ENCODE assay signal across 21 mouse cellular contexts in the genomic region with DNA sequence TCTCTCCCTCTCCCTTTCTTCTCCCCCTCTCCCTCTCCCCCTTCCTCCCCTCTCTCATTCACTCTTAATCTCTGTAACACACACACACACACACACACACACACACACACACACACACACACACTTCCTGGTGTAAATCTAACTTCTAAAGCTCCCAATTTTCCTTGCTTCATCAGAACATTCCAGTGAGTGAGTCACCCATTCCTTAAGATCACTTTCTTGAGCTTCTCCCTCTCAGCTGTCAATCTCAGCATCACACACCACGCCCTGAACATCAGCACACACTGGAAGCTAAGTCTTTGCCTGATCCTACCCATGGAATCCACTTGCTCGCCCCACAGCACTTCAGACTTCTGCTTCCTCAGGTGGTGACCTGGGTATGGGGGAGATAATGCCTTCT. TPM values are rescaled to one million over a fixed set of nuclear protein-coding genes. Genes with fewer than 3 reads are reported as not detected.
A peak's percentile ranks its signal among the peaks of the same experiment; 100 is the strongest.
DNase-seq lines count a peak whose midpoint lies in the region; ATAC-seq and TF ChIP-seq lines count a peak whose summit lies in the region.
"Had no signal": no experiment of that assay in that cellular context is flagged by ENCODE, and none has a peak within 500 bp of the region (broad histone marks: within the 10 kb centered on the region; RNA-seq: fewer than 3 reads in every experiment).

No protein-coding gene starts in this region.

- no peak overlapping the region for H3ac ChIP-seq in myocyte (ENCODE audit: control insufficient read depth, insufficient read length)

- in situ Hi-C loops in Patski (cut with MboI; ENCODE audit: low pct_unique_long_range_greater_than_20kb) = no loop called here

- H3K9me3 ChIP-seq in kidney, postnatal 0 days (replicated peaks; ENCODE audit: low read length) = no peaks in the 10 kb centered on the region
- H3K9me3 ChIP-seq: hindbrain, embryonic 10.5 days had no signal

- TF ChIP-seq CTCF in kidney, postnatal 0 days (IDR thresholded peaks at IDR 0.05; ENCODE audit: low read depth) = no peak
- TF ChIP-seq CTCF in Patski (IDR thresholded peaks at IDR 0.05) = no peak

- POLR2A ChIA-PET in Patski (lab: Charles Lee) = interaction anchor here (0.6 kb wide), 1 partner anchor 29 kb away, joined by 3 read pairs; no protein-coding TSS in a partner anchor

- ATAC-seq in CD4-positive, CD25-positive, alpha-beta regulatory T cell, adult 4 months = no peak
- ATAC-seq in kidney, postnatal 0 days (replicated peaks; ENCODE audit: low FRiP score, low read depth) = 0 out of 2 replicates have a peak, but pooled peaks have one; percentile 34
- peak; percentile 26 for ATAC-seq in Patski
- ATAC-seq: forebrain, postnatal 0 days; liver, postnatal 0 days; midbrain, embryonic 16.5 days had no signal

- CTCF ChIA-PET in Patski (lab: Charles Lee) = interaction anchor here (1.1 to 1.4 kb wide), 3 partner anchors 14 to 121 kb away, joined by 3 to 4 read pairs (median 3); no protein-coding TSS in a partner anchor

- TF ChIP-seq POLR2A in myocyte (IDR thresholded peaks at IDR 0.05; ENCODE audit: insufficient read length, low read depth) = no peak

- no peak overlapping the region for H3K4me3 ChIP-seq in kidney, postnatal 0 days (replicated peaks; ENCODE audit: low read depth, low read length)
- H3K4me3 ChIP-seq in myocyte = no peak overlapping the region
- H3K4me3 ChIP-seq: hindbrain, embryonic 10.5 days had no signal

- peaks cover 84% of the 10 kb centered on the region for H3K79me2 ChIP-seq in myocyte (ENCODE audit: control insufficient read depth, insufficient read depth)

- no peak overlapping the region for H3K27ac ChIP-seq in kidney, postnatal 0 days
- H3K27ac ChIP-seq: hindbrain, embryonic 10.5 days; macrophage had no signal

- H3K36me3 ChIP-seq in kidney, postnatal 0 days (ENCODE audit: insufficient read depth, low read length) = no peaks in the 10 kb centered on the region
- H3K36me3 ChIP-seq in myocyte (ENCODE audit: control insufficient read depth, insufficient read depth) = no peaks in the 10 kb centered on the region
- H3K36me3 ChIP-seq: hindbrain, embryonic 10.5 days had no signal

- no peak overlapping the region for H3K9ac ChIP-seq in kidney, postnatal 0 days (ENCODE audit: low read depth, low read length)
- H3K9ac ChIP-seq: forebrain, postnatal 0 days; liver, postnatal 0 days had no signal

- H3K4me1 ChIP-seq in kidney, postnatal 0 days (replicated peaks; ENCODE audit: insufficient read depth, low read length) = peaks cover 29% of the 10 kb centered on the region

- H3K27me3 ChIP-seq in kidney, postnatal 0 days (ENCODE audit: insufficient read depth, low read length) = no peaks in the 10 kb centered on the region
- H3K27me3 ChIP-seq in Patski (no peaks in the 10 kb centered on the region), myocyte (ENCODE audit: control insufficient read depth, insufficient read depth, insufficient read length) (no peaks in the 10 kb centered on the region)

- peak; percentile 27 for DNase-seq in CD4-positive, CD25-positive, alpha-beta regulatory T cell, adult 2 months (ENCODE audit: low read depth, low spot score)
- DNase-seq in kidney, postnatal 0 days (ENCODE audit: low spot score) = peak; percentile 46
- DNase-seq in kidney, postnatal 14 days = no peak
- DNase-seq in Patski (ENCODE audit: low read depth, low spot score) = no peak
- no peak for DNase-seq in frontal cortex, postnatal 25 days (ENCODE audit: low spot score in 2 of 2)
- no peak for DNase-seq in urinary bladder, postnatal 10 days (ENCODE audit: low spot score)
- DNase-seq: adrenal gland, adult 2 months; cerebellum, adult 11-12 months; forebrain, postnatal 0 days; heart, adult 18-20 months; kidney, adult 8-10 months; layer of hippocampus, postnatal 36 days; liver; liver, postnatal 0 days; right cerebral cortex, postnatal 14 days; thymus, postnatal 36 days had no signal

- no peak overlapping the region for H3K4me2 ChIP-seq in kidney, postnatal 0 days (ENCODE audit: low read length)
- peak overlapping the region; percentile 50 for H3K4me2 ChIP-seq in myocyte (ENCODE audit: low read depth)

- WGBS in kidney, postnatal 0 days = 66% methylated on average over 2 of the region's 2 CpGs

TF ChIP-seq in myocyte, 11 proteins besides CTCF, POLR2A, EP300 and RAD21:
- TF ChIP-seq CEBPB (IDR thresholded peaks at IDR 0.05; ENCODE audit: insufficient read depth, poor library complexity, severe bottlenecking) (peak; percentile 56; the same call in 1 of the 2 replicates), TCF3 (IDR thresholded peaks at IDR 0.05; ENCODE audit: insufficient read length, low read depth) (no peak), SRF (IDR thresholded peaks at IDR 0.05; ENCODE audit: control insufficient read depth, insufficient read length, low read depth) (no peak), MYOG (IDR thresholded peaks at IDR 0.05; ENCODE audit: control insufficient read depth in 1 of 3, insufficient read depth in 1 of 3, insufficient read length in 2 of 3, low read depth in 2 of 3) (no peak), REST (IDR thresholded peaks at IDR 0.05; ENCODE audit: insufficient read depth, insufficient read length) (no peak), MAX (IDR thresholded peaks at IDR 0.05; ENCODE audit: low read depth) (no peak)

RNA-seq across cellular contexts. Expression of a gene that starts 58.3 kb away (rescaled TPM):
- 100 to 1,000 TPM; 414 to 617 TPM for polyA plus RNA-seq in CD4-positive, CD25-positive, alpha-beta regulatory T cell, adult 4 months (2017; shearing (Covaris generic))
- 59.0 and 69.6 TPM in 2 replicates for polyA plus RNA-seq in kidney, postnatal 0 days (2015; fragmentation: Nextera tagmentation; extraction: Ambion mirVana)
- polyA plus RNA-seq in Patski (2021) (40.9 TPM), myocyte (2012; fragmentation: generic; extraction: Trizol) (13.9 TPM)

Comparison
In these comparisons a context has a peak if more than half of its experiments do, and no peak if none do; other contexts are left out.
1. DNase-seq: peak in CD4-positive, CD25-positive, alpha-beta regulatory T cell, adult 2 months (single experiment) and kidney, postnatal 0 days (single experiment); none in kidney, postnatal 14 days (single experiment), Patski (single experiment), frontal cortex, postnatal 25 days (0 of 2) and urinary bladder, postnatal 10 days (single experiment).